Mouse (Mus musculus) midbrain, embryonic 11.5 days (tissue): Measurements from ENCODE around the gene Pank2. TPM values are rescaled to one million over a fixed set of nuclear protein-coding genes. Genes with fewer than 3 reads are reported as not detected.
"Not testable (repeated sequence)": the region's sequence is repeated elsewhere in the genome, so short reads cannot be mapped to it uniquely, and the experiment has no call there.

Source experiments
- ATAC-seq: fragments of 200-750 bp; cut with Nextera tagmentation; 2 replicates; pipeline ENCODE4 v1.8.0; 2017; ENCODE audit warnings: moderate TSS enrichment, moderate library complexity; ENCODE audit not compliant: low FRiP score
- DNase-seq: peaks from one replicate; pipeline ENCODE4 v3.0.0; 2015; ENCODE audit warnings: low spot score; ENCODE audit errors: missing footprints
- H3K27ac ChIP-seq: fragments of 300-500 bp; sonication (generic); 2 replicates; pipeline ENCODE4 v1.5.1; 2014; ENCODE audit warnings: low read depth, low read length
- H3K27me3 ChIP-seq: fragments of 300-500 bp; sonication (generic); 2 replicates; pipeline ENCODE4 v1.6.1; 2014; ENCODE audit warnings: mild to moderate bottlenecking, low read length, moderate library complexity, mixed read lengths; ENCODE audit not compliant: control insufficient read depth, insufficient read depth
- H3K36me3 ChIP-seq: fragments of 300-500 bp; sonication (generic); 2 replicates; pipeline ENCODE4 v1.6.1; 2014; ENCODE audit warnings: mild to moderate bottlenecking, low read length, moderate library complexity, mixed read lengths; ENCODE audit not compliant: control insufficient read depth, insufficient read depth
- H3K4me1 ChIP-seq: fragments of 300-500 bp; sonication (generic); 2 replicates; pipeline ENCODE4 v1.6.1; 2014; ENCODE audit warnings: low read length; ENCODE audit not compliant: control insufficient read depth, insufficient read depth
- H3K4me2 ChIP-seq: fragments of 300-500 bp; sonication (generic); 2 replicates; pipeline ENCODE4 v1.6.1; 2014; ENCODE audit warnings: mild to moderate bottlenecking, moderate library complexity
- H3K4me3 ChIP-seq: fragments of 300-500 bp; sonication (generic); 2 replicates; pipeline ENCODE4 v1.5.1; 2014; ENCODE audit warnings: low read depth, low read length
- H3K9ac ChIP-seq: fragments of 300-500 bp; sonication (generic); 2 replicates; pipeline ENCODE4 v1.6.1; 2014; ENCODE audit warnings: low read length
- H3K9me3 ChIP-seq: fragments of 300-500 bp; sonication (generic); 2 replicates; pipeline ENCODE4 v1.6.1; 2016; ENCODE audit warnings: low read length; ENCODE audit not compliant: control insufficient read depth
- WGBS: fragments of 180-500 bp; shearing (Covaris S2); extraction: QIAGEN DNeasy Blood & Tissue Kit; methylation state at CpG from one replicate; pipeline ENCODE4 v1.1.7; 2014; 5-methylcytosine and 5-hydroxymethylcytosine counted together
- polyA plus RNA-seq: library from polyadenylated mRNA; unstranded; fragments of >200 nt; fragmentation: Nextera tagmentation; extraction: Ambion mirVana; gene quantifications from 2 replicates; pipeline ENCODE4 v1.2.1, GENCODE M21; 2014

Pank2 gene
- polyA plus RNA-seq, 1 experiment from 2014 or later: 61.1 TPM

DNA sequence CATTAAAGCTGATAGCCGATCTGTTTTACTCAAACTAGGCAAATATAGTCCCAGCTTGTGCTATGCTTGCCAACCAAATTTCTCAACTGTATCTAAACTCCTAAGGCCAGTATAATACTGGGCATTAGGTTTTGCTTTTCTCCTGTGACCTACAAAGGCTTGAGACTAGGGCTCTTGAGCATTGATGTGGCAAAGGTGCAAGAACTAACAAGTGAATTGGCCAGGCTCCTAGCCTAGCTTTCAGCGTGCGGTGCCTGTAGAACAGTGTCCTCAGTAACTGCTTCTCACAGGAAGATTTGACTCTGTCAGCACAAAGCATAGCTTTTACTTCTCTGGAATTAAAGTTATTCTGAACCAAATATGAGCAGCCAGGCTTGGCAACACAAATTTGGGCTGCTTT is 13.2 kb downstream of the Pank2 start:
- H3K4me3 ChIP-seq: no peak overlapping the region
- no peaks in the 10 kb centered on the region for H3K27me3 ChIP-seq
- H3K9ac ChIP-seq: no peak overlapping the region
- 98% methylated on average over 3 of the region's 3 CpGs for WGBS
- H3K4me1 ChIP-seq: no peaks in the 10 kb centered on the region
- peaks cover 17% of the 10 kb centered on the region for H3K36me3 ChIP-seq
- H3K9me3 ChIP-seq: no peaks in the 10 kb centered on the region
- ATAC-seq (no peak), DNase-seq (peak; percentile 41)
- H3K27ac ChIP-seq: no peak overlapping the region
- H3K4me2 ChIP-seq: no peak overlapping the region

GRCm38 (mm10) chr2:131276722-131277121 is 14.4 kb downstream of the Pank2 start:
- WGBS: 92% methylated on average over 5 of the region's 5 CpGs
- Histone ChIP-seq H3K4me3 (no peak overlapping the region), H3K4me2 (no peak overlapping the region), H3K36me3 (peaks cover 19% of the 10 kb centered on the region), H3K9me3 (no peaks in the 10 kb centered on the region), H3K9ac (no peak overlapping the region), H3K27ac (no peak overlapping the region), H3K4me1 (no peaks in the 10 kb centered on the region), H3K27me3 (no peaks in the 10 kb centered on the region)
- DNase-seq (peak; percentile 68), ATAC-seq (no peak)

DNA sequence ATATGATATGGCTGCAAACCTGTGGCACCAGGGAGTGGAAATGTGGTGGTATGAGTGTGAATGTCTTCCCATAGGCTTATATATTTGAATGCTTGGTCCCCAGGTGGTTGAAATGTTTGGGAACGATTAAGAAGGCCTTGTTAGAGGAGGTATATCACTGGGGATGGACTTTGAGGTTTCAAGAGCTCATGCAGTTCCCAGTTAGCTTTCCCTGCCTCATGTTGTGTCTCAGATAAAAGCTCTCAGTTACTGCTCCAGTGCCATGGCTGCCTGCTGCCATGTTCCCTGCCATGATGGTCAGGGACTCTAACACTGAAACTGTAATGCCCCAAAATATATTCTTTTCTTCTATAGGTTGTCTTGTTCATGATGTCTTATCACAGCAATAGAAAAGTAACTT is 19.3 kb downstream of the Pank2 start:
- H3K9me3 ChIP-seq: no peaks in the 10 kb centered on the region
- no peak overlapping the region for H3K9ac ChIP-seq
- ATAC-seq (no peak), DNase-seq (peak; percentile 73)
- peaks cover 8% of the 10 kb centered on the region; the same call in 1 of the 2 replicates for H3K36me3 ChIP-seq
- 84% methylated on average over 1 of the region's 1 CpGs for WGBS
- no peak overlapping the region for H3K4me3 ChIP-seq
- H3K27ac ChIP-seq: no peak overlapping the region
- no peaks in the 10 kb centered on the region for H3K27me3 ChIP-seq
- H3K4me2 ChIP-seq: no peak overlapping the region
- no peaks in the 10 kb centered on the region for H3K4me1 ChIP-seq

GRCm38 (mm10) chr2:131286276-131286675 is 24.0 kb downstream of the Pank2 start:
- no peak for DNase-seq
- no peaks in the 10 kb centered on the region for H3K4me1 ChIP-seq
- 92% methylated on average over 1 of the region's 1 CpGs for WGBS
- no peak for ATAC-seq
- no peak overlapping the region for H3K9ac ChIP-seq
- no peaks in the 10 kb centered on the region for H3K9me3 ChIP-seq
- no peak overlapping the region for H3K27ac ChIP-seq
- H3K4me3 ChIP-seq: no peak overlapping the region
- H3K4me2 ChIP-seq: no peak overlapping the region
- H3K36me3 ChIP-seq: peaks cover 13% of the 10 kb centered on the region
- H3K27me3 ChIP-seq: no peaks in the 10 kb centered on the region

- H3K4me2 ChIP-seq: no peak overlapping the region
- H3K4me1 ChIP-seq: no peaks in the 10 kb centered on the region
- H3K27me3 ChIP-seq: no peaks in the 10 kb centered on the region
- H3K9ac ChIP-seq: no peak overlapping the region
- DNase-seq: peak; percentile 69
- no peak overlapping the region for H3K4me3 ChIP-seq
- no peak for ATAC-seq
- H3K9me3 ChIP-seq: no peaks in the 10 kb centered on the region
- H3K27ac ChIP-seq: no peak overlapping the region
- peaks cover 21% of the 10 kb centered on the region for H3K36me3 ChIP-seq
Observed at GRCm38 (mm10) chr2:131290669-131291068, 28.4 kb downstream of the Pank2 start.

- 96% methylated on average over 2 of the region's 2 CpGs for WGBS
- DNase-seq: no peak
Observed at GRCm38 (mm10) chr2:131296746-131297261, 34.5 kb downstream of the Pank2 start.

GRCm38 (mm10) chr2:131298674-131299073 is 36.4 kb downstream of the Pank2 start:
- not testable (repeated sequence) for H3K4me3 ChIP-seq, H3K27me3 ChIP-seq, H3K9ac ChIP-seq, H3K9me3 ChIP-seq, H3K4me2 ChIP-seq, H3K27ac ChIP-seq, H3K4me1 ChIP-seq
- peaks cover 30% of the 10 kb centered on the region for H3K36me3 ChIP-seq
- 45% methylated on average over 7 of the region's 7 CpGs for WGBS
- DNase-seq (peak; percentile 89), ATAC-seq (peak; percentile 62; the same call in 1 of the 2 replicates)

More at GRCm38 (mm10) chr2:131296746-131297261, 34.5 kb downstream of the Pank2 start:
- Histone ChIP-seq H3K27me3 (no peaks in the 10 kb centered on the region), H3K4me3 (no peak overlapping the region), H3K36me3 (peaks cover 20% of the 10 kb centered on the region; the same call in 1 of the 2 replicates), H3K9me3 (no peaks in the 10 kb centered on the region), H3K4me2 (no peak overlapping the region), H3K9ac (no peak overlapping the region), H3K27ac (no peak overlapping the region), H3K4me1 (no peaks in the 10 kb centered on the region)
- no peak for ATAC-seq

- DNase-seq: no peak
- WGBS: 86% methylated on average over 2 of the region's 2 CpGs
- no peaks in the 10 kb centered on the region for H3K27me3 ChIP-seq
- H3K4me3 ChIP-seq: no peak overlapping the region
- H3K36me3 ChIP-seq: peaks cover 26% of the 10 kb centered on the region
- H3K4me1 ChIP-seq: no peaks in the 10 kb centered on the region
- no peak overlapping the region for H3K4me2 ChIP-seq
- H3K9me3 ChIP-seq: no peaks in the 10 kb centered on the region
- no peak for ATAC-seq
- no peak overlapping the region for H3K9ac ChIP-seq
- H3K27ac ChIP-seq: no peak overlapping the region
Observed at GRCm38 (mm10) chr2:131300485-131300884, 38.2 kb downstream of the Pank2 start.

- Histone ChIP-seq H3K9ac (no peak overlapping the region), H3K27me3 (no peaks in the 10 kb centered on the region), H3K4me3 (no peak overlapping the region), H3K4me1 (no peaks in the 10 kb centered on the region), H3K9me3 (no peaks in the 10 kb centered on the region), H3K27ac (no peak overlapping the region), H3K36me3 (peaks cover 17% of the 10 kb centered on the region), H3K4me2 (no peak overlapping the region)
- DNase-seq (no peak), ATAC-seq (no peak)
Observed at GRCm38 (mm10) chr2:131301635-131302034, 39.3 kb downstream of the Pank2 start.
